In the genomic region with DNA sequence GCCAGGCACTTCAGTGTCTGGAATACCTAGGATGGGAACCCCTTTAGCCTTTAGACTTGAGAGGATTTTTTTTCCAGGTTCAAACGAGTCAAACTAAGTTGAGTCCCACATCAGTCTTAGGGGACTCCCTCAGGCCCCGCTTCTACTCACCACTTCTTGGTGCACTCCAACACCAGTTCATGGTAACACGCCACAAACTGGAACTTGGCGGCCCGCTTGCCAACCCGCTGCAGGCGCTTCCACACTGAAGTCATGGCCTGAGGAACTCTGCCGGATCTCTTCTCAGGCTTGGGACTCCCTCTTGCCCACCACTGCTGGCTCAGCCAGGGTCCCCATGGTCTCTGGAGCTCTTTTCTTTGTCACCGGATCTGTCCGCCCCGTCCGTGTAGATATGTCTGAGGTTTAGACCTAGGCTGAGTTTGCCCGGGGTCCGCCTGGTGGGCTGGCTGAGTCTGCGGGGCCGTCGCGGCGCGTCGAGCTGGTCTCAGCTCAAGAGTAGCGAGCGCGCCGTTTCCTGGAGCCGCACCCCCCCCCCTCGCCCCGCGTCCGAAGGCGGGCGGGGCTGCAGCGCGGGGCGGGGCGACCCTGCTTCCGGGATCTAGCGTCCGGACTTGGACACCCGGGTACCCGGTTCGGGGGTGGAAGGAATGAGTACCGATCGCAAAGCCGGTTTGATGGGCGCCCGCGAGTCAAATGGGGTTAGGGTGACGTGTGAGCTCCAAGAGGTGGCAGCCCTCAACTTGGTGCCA, we compare ENCODE assay signal across 8 mouse cellular contexts. TPM values are rescaled to one million over a fixed set of nuclear protein-coding genes. Genes with fewer than 3 reads are reported as not detected.
DNase-seq lines count a peak whose midpoint lies in the region; ATAC-seq and TF ChIP-seq lines count a peak whose summit lies in the region.

A gene (minus strand): TSS at position 551 of the 749 bp plus-strand sequence.

- peaks cover 33% of the 10 kb centered on the region for H3K4me1 ChIP-seq in embryonic facial prominence, embryonic 14.5 days (ENCODE audit: control insufficient read depth, insufficient read depth, low read length)
- peaks cover 77% of the 10 kb centered on the region for H3K4me1 ChIP-seq in heart, embryonic 13.5 days
- H3K4me1 ChIP-seq in kidney, postnatal 0 days (replicated peaks; ENCODE audit: insufficient read depth, low read length) = peaks cover 37% of the 10 kb centered on the region

- peak within 1 kb of the TSS; percentile 98 for H3K4me3 ChIP-seq in embryonic facial prominence, embryonic 14.5 days (ENCODE audit: low read depth, low read length)
- H3K4me3 ChIP-seq in heart, embryonic 13.5 days = peak within 1 kb of the TSS; percentile 96
- peak within 1 kb of the TSS; percentile 85 for H3K4me3 ChIP-seq in kidney, postnatal 0 days (replicated peaks; ENCODE audit: low read depth, low read length)

- H3K9ac ChIP-seq in embryonic facial prominence, embryonic 14.5 days (ENCODE audit: low read depth, low read length) = peak within 1 kb of the TSS; percentile 99
- H3K9ac ChIP-seq in heart, embryonic 13.5 days = peak within 1 kb of the TSS; percentile 98
- H3K9ac ChIP-seq in kidney, postnatal 0 days (ENCODE audit: low read depth, low read length) = peak within 1 kb of the TSS; percentile 59

- peak within 1 kb of the TSS; percentile 98 for H3K4me2 ChIP-seq in embryonic facial prominence, embryonic 14.5 days (ENCODE audit: low read depth, low read length)
- peak within 1 kb of the TSS; percentile 98 for H3K4me2 ChIP-seq in heart, embryonic 13.5 days
- peak within 1 kb of the TSS; percentile 70 for H3K4me2 ChIP-seq in kidney, postnatal 0 days (ENCODE audit: low read length)

- H3K36me3 ChIP-seq in embryonic facial prominence, embryonic 14.5 days (ENCODE audit: control insufficient read depth, insufficient read depth, low read length) = peaks cover 47% of the 10 kb centered on the region
- peaks cover 42% of the 10 kb centered on the region for H3K36me3 ChIP-seq in heart, embryonic 13.5 days
- peaks cover 5% of the 10 kb centered on the region; the same call in 1 of the 2 replicates for H3K36me3 ChIP-seq in kidney, postnatal 0 days (ENCODE audit: insufficient read depth, low read length)

- H3K27me3 ChIP-seq in embryonic facial prominence, embryonic 14.5 days (replicated peaks; ENCODE audit: control insufficient read depth, insufficient read depth, low read length) = no peaks in the 10 kb centered on the region
- H3K27me3 ChIP-seq in heart, embryonic 13.5 days (replicated peaks) = no peaks in the 10 kb centered on the region
- no peaks in the 10 kb centered on the region for H3K27me3 ChIP-seq in kidney, postnatal 0 days (ENCODE audit: insufficient read depth, low read length)

- no peak for TF ChIP-seq CTCF in kidney, postnatal 0 days (IDR thresholded peaks at IDR 0.05; ENCODE audit: low read depth)

- no peak; the same call in 1 of the 2 replicates for ATAC-seq in embryonic facial prominence, embryonic 14.5 days (ENCODE audit: low read depth)
- ATAC-seq in heart, embryonic 13.5 days (ENCODE audit: extremely low read depth, insufficient number of reproducible peaks, low FRiP score, low TSS enrichment) = peak; percentile 34; the same call in 1 of the 2 replicates
- no peak for ATAC-seq in kidney, postnatal 0 days (replicated peaks; ENCODE audit: low FRiP score, low read depth)
- no peak for ATAC-seq in neutrophil, adult 5-6 weeks (ENCODE audit: extremely low read depth, insufficient number of reproducible peaks, low FRiP score, poor library complexity, severe bottlenecking)
- ATAC-seq in cerebellum, adult (ENCODE audit: insufficient number of reproducible peaks, low FRiP score, low TSS enrichment) = no peak

- H3K9me3 ChIP-seq in embryonic facial prominence, embryonic 14.5 days (ENCODE audit: control insufficient read depth, low read length) = no peaks in the 10 kb centered on the region
- no peaks in the 10 kb centered on the region for H3K9me3 ChIP-seq in heart, embryonic 13.5 days
- no peaks in the 10 kb centered on the region for H3K9me3 ChIP-seq in kidney, postnatal 0 days (replicated peaks; ENCODE audit: low read length)

- DNase-seq in urinary bladder, adult 18-20 months (ENCODE audit: low spot score in 2 of 2) = peak; percentile 59 to 66
- DNase-seq in urinary bladder, postnatal 10 days (ENCODE audit: low spot score) = no peak
- DNase-seq in embryonic facial prominence, embryonic 14.5 days (ENCODE audit: low spot score) = peak; percentile 67
- DNase-seq in kidney, postnatal 0 days (ENCODE audit: low spot score) = peak; percentile 84
- peak; percentile 78 to 83 for DNase-seq in lung, adult 18-20 months

- peak within 1 kb of the TSS; percentile 92 for H3K27ac ChIP-seq in embryonic facial prominence, embryonic 14.5 days (replicated peaks; ENCODE audit: low read depth, low read length)
- peak within 1 kb of the TSS; percentile 98 for H3K27ac ChIP-seq in heart, embryonic 13.5 days (replicated peaks)
- H3K27ac ChIP-seq in kidney, postnatal 0 days = peak within 1 kb of the TSS; percentile 69

- 10% methylated on average over 42 of the region's 49 CpGs for WGBS in embryonic facial prominence, embryonic 14.5 days
- WGBS in heart, embryonic 13.5 days = 4% methylated on average over 49 of the region's 49 CpGs
- 7% methylated on average over 49 of the region's 49 CpGs for WGBS in kidney, postnatal 0 days

RNA-seq across cellular contexts. Expression of the gene that starts here (rescaled TPM):
- 34.2 and 43.4 TPM in 2 replicates for polyA plus RNA-seq in embryonic facial prominence, embryonic 14.5 days (2014; fragmentation: Nextera tagmentation; extraction: Ambion mirVana)
- 85.9 and 96.8 TPM in 2 replicates for polyA plus RNA-seq in heart, embryonic 13.5 days (2015; fragmentation: Nextera tagmentation; extraction: Ambion mirVana)
- 14.3 and 15.0 TPM in 2 replicates for polyA plus RNA-seq in kidney, postnatal 0 days (2015; fragmentation: Nextera tagmentation; extraction: Ambion mirVana)
- total RNA-seq in neutrophil, adult 5-6 weeks (2017) = 88.8 and 91.8 TPM in 2 replicates
